Mouse (Mus musculus): Measurements from ENCODE around the gene Rai14.

Gene Rai14

GRCm38 (mm10) chr15:10637251-10637793 lies 77.1 kb downstream of the Rai14 start:
- in situ Hi-C loops (cut with MboI; ENCODE audit: low pct_unique_long_range_greater_than_20kb in 1 of 2, low sequenced_read_pairs in 2 of 2, unreplicated experiment in 1 of 2), result no loop called here

DNA sequence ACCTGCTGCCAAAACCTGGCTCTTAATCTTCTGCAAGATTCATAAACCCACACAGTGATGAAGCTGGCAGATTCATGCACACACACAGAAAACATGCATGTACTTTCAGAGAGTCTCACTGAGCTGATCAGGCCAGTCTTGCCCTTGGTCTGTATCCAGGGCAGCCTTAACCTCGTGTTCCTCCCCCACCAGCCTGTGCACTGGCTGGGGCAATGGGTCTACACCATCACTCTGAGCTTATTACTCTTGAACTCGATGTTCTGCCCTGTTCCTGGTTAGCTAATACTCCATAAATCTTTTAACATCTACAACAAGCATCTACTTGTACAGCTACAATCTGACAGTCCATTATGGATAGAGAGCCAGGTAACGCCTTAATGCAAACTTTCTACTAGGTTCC lies 77.6 kb downstream of the Rai14 start:
- in situ Hi-C loops (cut with MboI; ENCODE audit: low pct_unique_long_range_greater_than_20kb in 1 of 2, low sequenced_read_pairs in 2 of 2, unreplicated experiment in 1 of 2), result no loop called here

- in situ Hi-C loops (cut with MboI; ENCODE audit: low pct_unique_long_range_greater_than_20kb in 1 of 2, low sequenced_read_pairs in 2 of 2, unreplicated experiment in 1 of 2), result no loop called here
Observed at GRCm38 (mm10) chr15:10635121-10635520, 79.3 kb downstream of the Rai14 start.

GRCm38 (mm10) chr15:10634176-10634575 lies 80.2 kb downstream of the Rai14 start:
- in situ Hi-C loops (cut with MboI; ENCODE audit: low pct_unique_long_range_greater_than_20kb in 1 of 2, low sequenced_read_pairs in 2 of 2, unreplicated experiment in 1 of 2), result no loop called here

GRCm38 (mm10) chr15:10633381-10633780 lies 81.0 kb downstream of the Rai14 start:
- in situ Hi-C loops (cut with MboI; ENCODE audit: low pct_unique_long_range_greater_than_20kb in 1 of 2, low sequenced_read_pairs in 2 of 2, unreplicated experiment in 1 of 2), result no loop called here

DNA sequence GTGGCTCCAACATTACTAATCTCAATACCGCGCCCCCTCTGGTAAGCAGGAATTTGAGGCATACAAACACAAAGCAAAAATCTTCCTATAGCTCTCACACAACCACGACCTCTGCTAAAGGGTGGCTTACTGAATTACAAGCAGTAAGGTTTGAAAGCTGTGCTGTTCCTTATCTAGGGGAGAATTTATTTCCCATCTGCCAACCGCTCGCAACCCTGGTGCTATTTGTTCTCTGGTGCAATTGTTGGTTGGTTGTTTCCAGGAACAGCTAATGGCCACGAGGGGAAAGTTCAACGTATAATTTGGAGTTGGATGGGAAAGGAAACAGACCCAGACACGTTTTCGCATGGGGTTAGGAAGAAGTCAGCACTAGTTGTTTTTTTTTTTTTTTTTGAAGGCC lies 81.8 kb downstream of the Rai14 start:
- in situ Hi-C loops (cut with MboI; ENCODE audit: low pct_unique_long_range_greater_than_20kb in 1 of 2, low sequenced_read_pairs in 2 of 2, unreplicated experiment in 1 of 2), result no loop called here

GRCm38 (mm10) chr15:10632060-10632459 lies 82.4 kb downstream of the Rai14 start:
- in situ Hi-C loops (cut with MboI; ENCODE audit: low pct_unique_long_range_greater_than_20kb in 1 of 2, low sequenced_read_pairs in 2 of 2, unreplicated experiment in 1 of 2), result no loop called here

GRCm38 (mm10) chr15:10631541-10631940 lies 82.9 kb downstream of the Rai14 start:
- in situ Hi-C loops (cut with MboI; ENCODE audit: low pct_unique_long_range_greater_than_20kb in 1 of 2, low sequenced_read_pairs in 2 of 2, unreplicated experiment in 1 of 2), result no loop called here

DNA sequence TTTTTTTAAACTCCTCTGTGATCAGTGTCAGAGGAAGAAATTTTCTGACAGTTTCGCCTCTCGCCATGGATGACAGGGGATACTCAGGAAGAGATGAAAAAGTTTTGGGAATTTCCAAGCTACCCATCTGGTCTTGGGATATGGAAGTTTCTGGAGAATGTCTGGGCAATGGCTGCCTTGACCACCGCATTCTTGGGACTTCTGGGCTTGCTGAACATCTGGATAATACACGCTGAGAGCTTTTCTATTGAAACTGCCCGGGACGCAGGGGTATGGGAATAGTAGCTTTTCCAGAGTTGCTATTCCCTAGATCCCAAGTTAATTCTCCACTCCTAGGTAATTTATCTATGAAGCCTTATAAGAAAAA lies 85.5 kb downstream of the Rai14 start:
- in situ Hi-C loops (cut with MboI; ENCODE audit: low pct_unique_long_range_greater_than_20kb in 1 of 2, low sequenced_read_pairs in 2 of 2, unreplicated experiment in 1 of 2), result no loop called here

GRCm38 (mm10) chr15:10628131-10628979 lies 86.1 kb downstream of the Rai14 start:
- in situ Hi-C loops (cut with MboI; ENCODE audit: low pct_unique_long_range_greater_than_20kb in 1 of 2, low sequenced_read_pairs in 2 of 2, unreplicated experiment in 1 of 2), result no loop called here

DNA sequence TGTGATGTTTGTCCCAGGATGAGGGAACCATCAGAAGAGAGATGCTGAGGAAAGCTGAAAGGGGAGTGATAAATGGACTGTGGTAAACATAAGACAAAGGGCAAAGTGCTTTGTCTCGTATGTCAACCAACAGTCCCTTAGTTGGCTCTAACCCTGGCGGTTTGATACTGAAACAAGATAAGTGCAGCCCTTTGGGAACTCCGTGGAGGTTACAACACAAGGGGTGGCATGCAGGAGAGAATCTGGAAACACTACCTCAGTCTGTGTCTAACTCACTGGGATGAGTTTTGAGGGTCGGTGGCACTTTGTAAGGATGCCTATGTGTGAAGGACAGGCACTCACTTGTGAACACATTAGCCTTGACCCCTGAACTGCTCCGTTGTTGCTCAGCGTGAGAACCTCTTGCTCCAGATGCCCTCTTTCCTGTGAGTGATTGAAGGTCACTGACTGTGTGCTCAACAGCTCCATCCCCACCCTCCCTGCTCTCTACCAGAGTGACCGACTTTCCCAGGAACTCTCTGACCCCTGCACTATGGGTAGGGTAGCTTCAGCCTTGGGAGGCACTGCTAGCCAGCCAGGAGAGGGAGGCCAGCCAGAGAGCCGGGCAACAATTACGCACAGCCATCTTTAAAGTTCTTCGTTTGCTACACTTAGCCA lies 90.7 kb downstream of the Rai14 start:
- in situ Hi-C loops (cut with MboI; ENCODE audit: low pct_unique_long_range_greater_than_20kb in 1 of 2, low sequenced_read_pairs in 2 of 2, unreplicated experiment in 1 of 2), result no loop called here

DNA sequence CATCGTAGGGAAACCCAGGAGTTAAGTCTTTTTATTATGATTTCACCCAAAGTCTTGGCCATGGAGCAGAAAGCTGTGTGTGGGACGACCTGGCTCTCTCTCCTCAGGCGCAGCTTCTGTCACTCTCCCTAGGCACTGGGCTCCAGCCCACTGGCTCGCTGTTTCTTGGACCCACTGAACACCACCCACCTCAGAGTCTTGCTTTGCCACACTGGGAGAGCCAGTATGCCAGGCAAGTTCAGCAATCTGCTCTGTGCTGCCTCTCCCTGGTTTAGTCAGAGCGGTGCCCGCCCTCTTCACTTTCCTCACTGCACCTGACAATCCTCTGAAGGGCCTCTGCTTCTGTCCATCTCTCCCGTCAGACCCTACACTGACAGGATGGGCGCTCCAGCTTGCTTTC lies 93.2 kb downstream of the Rai14 start:
- in situ Hi-C loops (cut with MboI; ENCODE audit: low pct_unique_long_range_greater_than_20kb in 1 of 2, low sequenced_read_pairs in 2 of 2, unreplicated experiment in 1 of 2), result no loop called here

GRCm38 (mm10) chr15:10619678-10620077 lies 94.7 kb downstream of the Rai14 start:
- in situ Hi-C loops (cut with MboI; ENCODE audit: low pct_unique_long_range_greater_than_20kb in 1 of 2, low sequenced_read_pairs in 2 of 2, unreplicated experiment in 1 of 2), result no loop called here

DNA sequence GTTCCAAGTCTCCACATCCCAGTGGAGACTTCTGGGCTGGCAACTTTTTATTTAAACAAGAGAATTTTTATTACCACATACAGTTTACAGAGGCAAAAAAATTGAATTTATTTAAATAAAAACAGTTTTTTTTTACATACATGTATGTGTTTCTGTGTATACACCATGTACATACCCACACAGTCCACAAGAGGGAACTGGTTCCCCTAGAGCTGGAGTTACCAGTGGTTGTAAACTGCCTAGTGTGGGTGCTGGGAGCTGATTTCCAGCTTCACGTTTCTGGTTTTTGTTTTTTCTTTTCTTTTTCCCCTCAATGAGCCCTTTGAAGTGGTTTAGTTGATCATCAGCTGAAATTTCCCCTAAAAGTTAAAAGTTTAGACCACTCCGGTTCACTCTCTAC lies 96.1 kb downstream of the Rai14 start:
- in situ Hi-C loops (cut with MboI; ENCODE audit: low pct_unique_long_range_greater_than_20kb in 1 of 2, low sequenced_read_pairs in 2 of 2, unreplicated experiment in 1 of 2), result no loop called here

DNA sequence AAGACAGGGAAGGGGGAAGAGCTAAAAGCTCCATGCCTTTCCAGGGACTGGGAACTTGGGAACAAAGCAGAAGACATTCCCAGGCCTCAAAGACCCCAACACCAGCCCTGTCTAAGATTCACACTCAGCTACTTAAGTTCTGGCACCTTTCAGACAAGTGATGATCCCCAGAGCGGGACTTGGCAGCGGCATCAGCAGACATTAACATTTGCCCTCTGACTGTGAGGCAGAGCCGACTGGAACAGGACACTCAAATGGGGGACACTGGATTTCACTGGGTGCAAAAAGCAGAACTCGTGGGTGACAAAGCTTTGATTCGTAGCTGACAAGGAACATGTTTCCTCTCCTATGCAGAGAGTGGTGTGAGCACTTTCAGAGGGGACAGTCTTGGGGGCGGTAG lies 98.4 kb downstream of the Rai14 start:
- in situ Hi-C loops (cut with MboI; ENCODE audit: low pct_unique_long_range_greater_than_20kb in 1 of 2, low sequenced_read_pairs in 2 of 2, unreplicated experiment in 1 of 2), result no loop called here

GRCm38 (mm10) chr15:10611040-10611439 lies 103.4 kb downstream of the Rai14 start:
- in situ Hi-C loops (cut with MboI; ENCODE audit: low pct_unique_long_range_greater_than_20kb in 1 of 2, low sequenced_read_pairs in 2 of 2, unreplicated experiment in 1 of 2), result no loop called here

GRCm38 (mm10) chr15:10609107-10609506 lies 105.3 kb downstream of the Rai14 start:
- in situ Hi-C loops (cut with MboI; ENCODE audit: low pct_unique_long_range_greater_than_20kb in 1 of 2, low sequenced_read_pairs in 2 of 2, unreplicated experiment in 1 of 2), result no loop called here

DNA sequence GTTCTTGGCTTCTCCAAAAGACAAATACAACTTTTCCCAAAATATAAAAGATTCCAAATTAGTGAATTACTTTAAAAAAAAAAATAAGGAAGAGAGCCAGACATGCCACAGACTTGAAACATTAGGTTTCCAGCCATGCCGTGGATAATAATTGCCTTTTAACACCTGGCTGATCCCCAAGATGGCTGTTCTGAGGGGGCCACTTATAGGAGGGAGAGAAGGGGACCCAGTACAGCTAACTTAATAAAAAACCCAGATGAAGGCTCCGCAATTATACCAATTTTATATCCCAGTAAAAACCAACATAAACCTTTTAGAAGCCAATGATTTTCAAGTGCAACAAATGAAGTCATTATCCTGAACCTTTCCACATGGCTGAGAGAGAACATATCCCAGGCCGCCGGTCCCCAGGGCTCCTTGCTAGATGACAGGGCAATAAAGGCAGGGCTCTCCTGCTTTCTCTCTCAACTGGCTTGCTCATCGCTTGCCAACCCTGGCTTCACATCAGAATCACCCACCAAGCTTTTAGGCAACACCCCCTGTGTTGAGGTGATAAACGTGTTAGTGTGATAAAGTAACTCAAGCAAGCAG lies 105.8 kb downstream of the Rai14 start:
- in situ Hi-C loops (cut with MboI; ENCODE audit: low pct_unique_long_range_greater_than_20kb in 1 of 2, low sequenced_read_pairs in 2 of 2, unreplicated experiment in 1 of 2), result no loop called here

DNA sequence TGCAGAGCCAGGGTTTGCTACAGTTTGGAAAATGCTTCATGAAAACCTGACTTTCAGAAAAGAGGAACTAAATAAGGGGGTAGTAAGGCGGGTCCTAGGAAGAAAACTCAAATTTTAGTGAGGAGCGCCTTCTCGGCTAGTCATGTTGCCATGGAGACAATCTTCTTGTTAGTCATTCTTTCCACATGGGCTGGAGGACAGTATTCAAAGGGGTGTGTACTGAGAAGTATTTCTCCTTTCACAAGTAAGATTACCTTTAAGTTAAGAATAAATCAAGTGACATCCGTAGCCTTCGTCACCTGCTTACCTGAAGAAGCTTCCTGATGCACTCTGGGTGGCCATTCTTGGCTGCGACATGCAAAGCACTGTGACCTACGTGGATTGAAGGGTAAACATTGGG lies 115.0 kb downstream of the Rai14 start:
- in situ Hi-C loops (cut with MboI; ENCODE audit: low pct_unique_long_range_greater_than_20kb in 1 of 2, low sequenced_read_pairs in 2 of 2, unreplicated experiment in 1 of 2), result no loop called here
